Mouse (Mus musculus): Measurements from ENCODE around the gene Nhsl1. TPM values are rescaled to one million over a fixed set of nuclear protein-coding genes. Genes with fewer than 3 reads are reported as not detected.
"Not testable (repeated sequence)": the region's sequence is repeated elsewhere in the genome, so short reads cannot be mapped to it uniquely, and the experiment has no call there.

Gene Nhsl1
- polyA plus RNA-seq, 1 experiment: 0.29 TPM

DNA sequence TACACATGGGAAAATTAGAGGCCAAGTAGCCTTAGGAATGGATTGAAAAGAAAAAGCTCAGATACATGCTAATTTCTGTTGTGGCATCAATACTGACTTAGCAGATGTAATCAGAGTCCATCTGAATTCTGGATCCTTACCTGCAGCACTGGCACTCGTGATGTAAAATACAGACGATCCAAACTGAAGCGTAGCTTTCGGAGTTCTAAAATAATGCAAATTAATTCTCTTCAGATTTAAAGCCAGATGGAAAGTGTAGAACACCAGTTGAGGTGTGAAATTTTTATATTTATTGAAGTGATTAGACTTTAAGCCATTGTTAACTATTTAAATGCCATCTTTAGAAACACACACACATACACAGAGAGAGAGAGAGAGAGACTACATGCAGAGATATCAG lies 211.4 kb downstream of the Nhsl1 start:
- no peaks in the 10 kb centered on the region for H3K27me3 ChIP-seq (replicated peaks)
- H3K9me3 ChIP-seq: peaks cover 5% of the 10 kb centered on the region; the same call in 1 of the 2 replicates
- TF ChIP-seq FLI1 (IDR thresholded peaks at IDR 0.05; ENCODE audit: low read length) (no peak), GATA1 (IDR thresholded peaks at IDR 0.05; ENCODE audit: borderline replicate concordance, low read length) (no peak)
- no peaks in the 10 kb centered on the region; the same call in 1 of the 2 replicates for H3K4me1 ChIP-seq
- no peaks in the 10 kb centered on the region for H3K36me3 ChIP-seq (replicated peaks; ENCODE audit: low read length)
- H3K4me3 ChIP-seq (replicated peaks): no peak overlapping the region

- no peaks in the 10 kb centered on the region for H3K27me3 ChIP-seq (replicated peaks)
- TF ChIP-seq FLI1 (IDR thresholded peaks at IDR 0.05; ENCODE audit: low read length) (no peak), GATA1 (IDR thresholded peaks at IDR 0.05; ENCODE audit: borderline replicate concordance, low read length) (no peak)
These were observed 213.5 kb downstream of the Nhsl1 start for GRCm38 (mm10) chr10:18532293-18532692.

GRCm38 (mm10) chr10:18536889-18537288 lies 218.1 kb downstream of the Nhsl1 start:
- Histone ChIP-seq H3K9me3 (0 out of 2 replicates have a peak, but pooled peaks cover 5% of the 10 kb centered on the region), H3K4me1 (no peaks in the 10 kb centered on the region), H3K4me3 (replicated peaks) (no peak overlapping the region), H3K27me3 (replicated peaks) (no peaks in the 10 kb centered on the region), H3K36me3 (replicated peaks; ENCODE audit: low read length) (no peaks in the 10 kb centered on the region)
- TF ChIP-seq FLI1 (IDR thresholded peaks at IDR 0.05; ENCODE audit: low read length) (no peak), GATA1 (IDR thresholded peaks at IDR 0.05; ENCODE audit: borderline replicate concordance, low read length) (no peak)

More at GRCm38 (mm10) chr10:18532293-18532692, 213.5 kb downstream of the Nhsl1 start:
- peaks cover 7% of the 10 kb centered on the region; the same call in 1 of the 2 replicates for H3K9me3 ChIP-seq
- H3K36me3 ChIP-seq (replicated peaks; ENCODE audit: low read length): no peaks in the 10 kb centered on the region
- no peaks in the 10 kb centered on the region; the same call in 1 of the 2 replicates for H3K4me1 ChIP-seq
- H3K4me3 ChIP-seq (replicated peaks): no peak overlapping the region

DNA sequence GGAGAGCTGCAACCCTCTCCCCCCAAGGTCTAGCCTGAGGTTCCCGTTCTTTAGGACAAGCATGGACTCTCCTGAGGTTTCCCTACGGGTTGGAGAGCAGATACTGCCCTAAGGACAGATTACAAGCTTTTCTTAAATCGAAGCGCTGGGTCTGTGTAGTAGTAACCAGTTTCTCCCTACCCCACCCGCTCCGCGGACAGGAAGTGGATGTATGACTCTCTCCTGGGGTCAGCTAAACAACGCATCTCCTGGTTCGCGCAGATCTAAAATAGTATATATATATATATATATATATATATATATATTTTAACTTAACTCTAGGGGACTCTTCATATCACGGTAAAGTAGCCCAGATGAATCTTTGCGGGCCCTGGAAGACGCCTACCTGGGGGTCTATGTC lies 226.5 kb downstream of the Nhsl1 start:
- H3K36me3 ChIP-seq (replicated peaks; ENCODE audit: low read length): no peaks in the 10 kb centered on the region

GRCm38 (mm10) chr10:18545813-18546235 lies 227.0 kb downstream of the Nhsl1 start, which contains the start of gene Hebp2:
Gene Hebp2 (minus strand): TSS chr10:18546076.
- peak within 1 kb of the TSS; percentile 90 for H3K4me3 ChIP-seq (replicated peaks)
- no peak for TF ChIP-seq GATA1 (IDR thresholded peaks at IDR 0.05; ENCODE audit: borderline replicate concordance, low read length)
- TF ChIP-seq FLI1 (IDR thresholded peaks at IDR 0.05; ENCODE audit: low read length): no peak

More for the DNA sequence above, 226.5 kb downstream of the Nhsl1 start:
- Histone ChIP-seq H3K9me3 (no peaks in the 10 kb centered on the region), H3K4me3 (replicated peaks) (peak overlapping the region; percentile 90), H3K27me3 (replicated peaks) (peaks cover 17% of the 10 kb centered on the region), H3K4me1 (peaks cover 7% of the 10 kb centered on the region)
- no peak for TF ChIP-seq GATA1 (IDR thresholded peaks at IDR 0.05; ENCODE audit: borderline replicate concordance, low read length)
- no peak for TF ChIP-seq FLI1 (IDR thresholded peaks at IDR 0.05; ENCODE audit: low read length)

DNA sequence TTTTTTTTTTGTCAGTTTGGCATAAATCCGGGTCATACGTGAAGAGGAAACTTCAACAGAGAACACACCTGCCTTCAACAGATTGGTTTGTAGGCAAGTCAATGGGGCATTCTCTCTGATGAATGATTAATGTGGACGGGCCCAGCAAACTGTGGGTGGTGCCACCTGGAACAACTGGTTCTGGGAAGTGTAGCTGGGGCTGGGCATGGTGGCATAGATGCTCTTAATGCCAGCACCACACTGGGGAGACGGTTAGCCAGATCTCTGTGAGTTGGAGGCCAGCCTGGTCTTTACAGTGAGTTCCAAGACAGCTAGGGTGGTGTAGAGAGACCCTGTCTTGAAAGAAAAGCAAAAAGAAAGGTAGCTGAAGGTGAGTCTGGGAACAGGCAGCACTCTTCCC lies 228.6 kb downstream of the Nhsl1 start:
- Histone ChIP-seq H3K4me3 (replicated peaks) (no peak overlapping the region), H3K9me3 (no peaks in the 10 kb centered on the region), H3K27me3 (replicated peaks) (peaks cover 17% of the 10 kb centered on the region), H3K4me1 (peaks cover 7% of the 10 kb centered on the region), H3K36me3 (replicated peaks; ENCODE audit: low read length) (no peaks in the 10 kb centered on the region)
- TF ChIP-seq GATA1 (IDR thresholded peaks at IDR 0.05; ENCODE audit: borderline replicate concordance, low read length) (no peak), FLI1 (IDR thresholded peaks at IDR 0.05; ENCODE audit: low read length) (no peak)

More at GRCm38 (mm10) chr10:18545813-18546235, 227.0 kb downstream of the Nhsl1 start, which contains the start of gene Hebp2:
- H3K4me1 ChIP-seq: peaks cover 7% of the 10 kb centered on the region
- peaks cover 17% of the 10 kb centered on the region for H3K27me3 ChIP-seq (replicated peaks)
- no peaks in the 10 kb centered on the region for H3K36me3 ChIP-seq (replicated peaks; ENCODE audit: low read length)
- no peaks in the 10 kb centered on the region for H3K9me3 ChIP-seq

DNA sequence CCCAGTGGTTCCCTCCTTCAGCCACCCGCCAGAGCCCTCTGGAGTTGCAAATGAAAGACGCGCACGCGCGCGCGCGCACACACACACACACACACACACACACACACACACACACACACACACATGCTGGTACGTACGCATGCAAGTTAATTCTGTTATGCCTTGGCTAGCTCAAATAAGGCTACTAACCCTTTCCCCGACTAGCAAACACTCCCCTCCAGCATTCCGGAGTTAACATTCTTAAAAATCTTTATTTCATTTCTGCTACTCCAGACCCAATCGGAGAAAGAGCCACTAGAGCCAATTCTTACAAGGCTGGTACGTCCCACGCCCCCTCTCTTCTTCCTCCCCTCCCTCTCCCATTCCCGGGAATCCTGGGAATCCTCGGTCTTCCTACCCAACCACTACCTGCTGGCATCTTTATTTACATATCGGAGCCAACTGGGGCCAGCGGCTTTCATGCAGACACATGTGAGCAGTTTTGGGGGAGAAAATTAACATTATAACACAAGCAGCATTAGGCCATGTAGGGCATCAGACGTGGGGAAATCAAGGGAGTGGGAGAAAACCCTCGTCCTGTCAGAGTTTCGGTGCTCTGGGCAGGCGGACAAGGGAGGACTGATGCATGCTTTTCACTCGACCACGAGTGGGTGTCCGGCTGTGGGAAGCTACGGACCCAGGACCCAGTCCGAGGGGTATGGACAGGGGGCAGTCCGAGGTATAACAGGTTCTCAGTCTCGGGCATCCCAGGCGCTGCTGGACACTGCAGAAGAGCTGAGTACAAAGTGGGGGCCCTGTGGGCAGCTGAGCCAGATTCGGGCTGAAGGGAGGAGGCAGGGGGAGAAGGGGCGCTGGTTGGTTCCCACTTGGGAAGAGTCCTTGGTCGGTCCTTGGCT lies 230.8 kb downstream of the Nhsl1 start:
- peaks cover 7% of the 10 kb centered on the region for H3K4me1 ChIP-seq
- TF ChIP-seq FLI1 (IDR thresholded peaks at IDR 0.05; ENCODE audit: low read length) (no peak), GATA1 (IDR thresholded peaks at IDR 0.05; ENCODE audit: borderline replicate concordance, low read length) (no peak)
- no peaks in the 10 kb centered on the region for H3K9me3 ChIP-seq
- no peak overlapping the region for H3K4me3 ChIP-seq (replicated peaks)
- peaks cover 15% of the 10 kb centered on the region for H3K27me3 ChIP-seq (replicated peaks)
- H3K36me3 ChIP-seq (replicated peaks; ENCODE audit: low read length): no peaks in the 10 kb centered on the region

DNA sequence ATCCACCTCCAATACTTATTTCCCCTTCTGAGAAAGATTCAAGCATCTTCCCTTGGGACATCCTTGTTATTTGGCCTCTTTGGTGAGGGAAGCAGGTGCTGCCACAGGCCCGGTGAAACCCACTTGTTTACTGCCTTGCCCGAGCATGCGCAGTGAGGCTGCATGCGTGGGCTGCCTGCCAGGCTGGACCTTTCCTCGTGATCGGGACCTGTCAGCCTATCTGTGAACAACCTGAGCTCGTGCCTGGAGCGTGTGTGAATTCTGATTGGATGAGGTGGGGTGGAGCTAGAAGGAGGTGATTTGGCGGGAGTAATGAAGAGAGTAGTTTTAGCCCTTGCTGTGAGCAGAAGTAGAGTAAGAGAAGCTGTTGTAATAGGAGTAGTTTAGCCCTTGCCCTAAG lies 240.3 kb downstream of the Nhsl1 start:
- H3K9me3 ChIP-seq; H3K36me3 ChIP-seq (replicated peaks; ENCODE audit: low read length); H3K27me3 ChIP-seq (replicated peaks); H3K4me3 ChIP-seq (replicated peaks); H3K4me1 ChIP-seq: not testable (repeated sequence)

GRCm38 (mm10) chr10:18561445-18561844 lies 242.7 kb downstream of the Nhsl1 start:
- H3K36me3 ChIP-seq (replicated peaks; ENCODE audit: low read length): no peaks in the 10 kb centered on the region
- no peak overlapping the region for H3K4me3 ChIP-seq (replicated peaks)
- H3K9me3 ChIP-seq: no peaks in the 10 kb centered on the region
- no peaks in the 10 kb centered on the region for H3K27me3 ChIP-seq (replicated peaks)
- H3K4me1 ChIP-seq: no peaks in the 10 kb centered on the region
- TF ChIP-seq GATA1 (IDR thresholded peaks at IDR 0.05; ENCODE audit: borderline replicate concordance, low read length) (no peak), FLI1 (IDR thresholded peaks at IDR 0.05; ENCODE audit: low read length) (no peak)

GRCm38 (mm10) chr10:18562940-18563339 lies 244.2 kb downstream of the Nhsl1 start:
- Histone ChIP-seq H3K4me3 (replicated peaks) (no peak overlapping the region), H3K9me3 (no peaks in the 10 kb centered on the region), H3K4me1 (no peaks in the 10 kb centered on the region), H3K36me3 (replicated peaks; ENCODE audit: low read length) (no peaks in the 10 kb centered on the region), H3K27me3 (replicated peaks) (no peaks in the 10 kb centered on the region)
- TF ChIP-seq GATA1 (IDR thresholded peaks at IDR 0.05; ENCODE audit: borderline replicate concordance, low read length) (no peak), FLI1 (IDR thresholded peaks at IDR 0.05; ENCODE audit: low read length) (no peak)

Data from megakaryocyte, embryonic 14.5 days (primary cell).